ENCODE assay signal across 8 mouse cellular contexts in the genomic region with DNA sequence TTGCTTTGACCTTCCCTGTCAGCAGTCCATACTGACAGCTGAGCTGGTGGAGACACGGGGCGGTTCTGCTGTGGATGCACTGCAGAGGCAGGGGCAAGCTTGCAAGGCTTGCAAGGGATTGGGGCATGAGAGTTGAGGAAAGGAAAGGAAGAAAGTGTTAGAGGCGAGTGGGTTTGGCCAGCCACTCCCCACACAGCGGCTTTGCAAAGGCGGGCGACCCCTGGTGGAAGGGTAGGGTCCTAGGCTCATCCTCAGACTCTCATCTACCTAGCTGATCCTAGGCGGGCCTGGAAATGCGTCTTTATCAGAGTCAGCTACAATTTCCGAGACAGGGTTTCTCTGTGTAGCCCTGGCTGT. TPM values are rescaled to one million over a fixed set of nuclear protein-coding genes. Genes with fewer than 3 reads are reported as not detected.
DNase-seq lines count a peak whose midpoint lies in the region; ATAC-seq and TF ChIP-seq lines count a peak whose summit lies in the region.

No protein-coding gene starts in this region.

- H3K27me3 ChIP-seq in erythroblast, embryonic 14.5 days (ENCODE audit: control insufficient read depth) = peaks cover 35% of the 10 kb centered on the region
- H3K27me3 ChIP-seq in forebrain, postnatal 0 days (ENCODE audit: insufficient read depth, low read length) = no peaks in the 10 kb centered on the region
- peaks cover 38% of the 10 kb centered on the region for H3K27me3 ChIP-seq in hindbrain, embryonic 10.5 days (ENCODE audit: insufficient read depth, poor library complexity, severe bottlenecking)
- H3K27me3 ChIP-seq in liver, adult 2 months (ENCODE audit: control insufficient read depth, insufficient read depth, low read length) = no peaks in the 10 kb centered on the region

- no peak overlapping the region for H3K9ac ChIP-seq in forebrain, postnatal 0 days
- H3K9ac ChIP-seq in liver, adult 2 months (ENCODE audit: low read depth, low read length) = no peak overlapping the region

- no peak overlapping the region for H3K27ac ChIP-seq in forebrain, postnatal 0 days (ENCODE audit: low read depth, low read length)
- no peak overlapping the region for H3K27ac ChIP-seq in hindbrain, embryonic 10.5 days
- H3K27ac ChIP-seq in liver, adult 2 months (replicated peaks; ENCODE audit: insufficient read depth, low read depth, low read length) = no peak overlapping the region

- WGBS in forebrain, postnatal 0 days = 9% methylated on average over 9 of the region's 9 CpGs
- 4% methylated on average over 9 of the region's 9 CpGs for WGBS in hindbrain, embryonic 10.5 days
- WGBS in liver, adult 2 months = 13% methylated on average over 9 of the region's 9 CpGs

- no peaks in the 10 kb centered on the region; the same call in 1 of the 2 replicates for H3K79me2 ChIP-seq in liver, adult 2 months (ENCODE audit: control insufficient read depth, insufficient read depth, low read length)

- peaks cover 53% of the 10 kb centered on the region for H3K4me1 ChIP-seq in erythroblast, embryonic 14.5 days (ENCODE audit: control insufficient read depth)
- H3K4me1 ChIP-seq in forebrain, postnatal 0 days (ENCODE audit: insufficient read depth) = no peaks in the 10 kb centered on the region
- peaks cover 45% of the 10 kb centered on the region for H3K4me1 ChIP-seq in hindbrain, embryonic 10.5 days (replicated peaks)
- peaks cover 11% of the 10 kb centered on the region for H3K4me1 ChIP-seq in liver, adult 2 months (ENCODE audit: control insufficient read depth, insufficient read depth, low read length)

- peak; percentile 68 for TF ChIP-seq CTCF in forebrain, postnatal 0 days (IDR thresholded peaks at IDR 0.05; ENCODE audit: low read depth)
- TF ChIP-seq CTCF in liver, adult 2 months (IDR thresholded peaks at IDR 0.05; ENCODE audit: low read depth, low read length) = peak; percentile 80

- ATAC-seq in erythroblast, adult 5-6 weeks (replicated peaks; ENCODE audit: low FRiP score, poor library complexity, severe bottlenecking) = no peak
- ATAC-seq in forebrain, postnatal 0 days = no peak

- peak; percentile 87 for DNase-seq in adipocyte (ENCODE audit: low spot score)
- no peak for DNase-seq in forebrain, postnatal 0 days
- peak; percentile 82 for DNase-seq in hindbrain, embryonic 10.5 days (ENCODE audit: low spot score)
- DNase-seq in liver, adult 2 months (ENCODE audit: extremely low read depth, low read depth, low spot score) = no peak
- peak; percentile 50 to 80 for DNase-seq in natural killer cell, adult 2 months (ENCODE audit: low spot score in 2 of 2)
- DNase-seq in thymus, adult 18-20 months = peak; percentile 73 to 77

- H3K4me2 ChIP-seq in forebrain, postnatal 0 days (ENCODE audit: low read depth) = peak overlapping the region; percentile 19; the same call in 1 of the 2 replicates

- TF ChIP-seq POLR2A in liver, adult 2 months (IDR thresholded peaks at IDR 0.05; ENCODE audit: extremely low read depth, insufficient read depth, low read length) = no peak

- H3K4me3 ChIP-seq in erythroblast, embryonic 14.5 days (replicated peaks) = peak overlapping the region; percentile 5
- H3K4me3 ChIP-seq in forebrain, postnatal 0 days (ENCODE audit: low read depth, low read length) = no peak overlapping the region
- peak overlapping the region; percentile 32 for H3K4me3 ChIP-seq in hindbrain, embryonic 10.5 days
- no peak overlapping the region for H3K4me3 ChIP-seq in liver, adult 2 months (ENCODE audit: insufficient read depth, low read depth, low read length)

- H3K36me3 ChIP-seq in erythroblast, embryonic 14.5 days (ENCODE audit: control insufficient read depth) = peaks cover 16% of the 10 kb centered on the region
- H3K36me3 ChIP-seq in forebrain, postnatal 0 days (ENCODE audit: insufficient read depth) = no peaks in the 10 kb centered on the region
- H3K36me3 ChIP-seq in hindbrain, embryonic 10.5 days = no peaks in the 10 kb centered on the region
- H3K36me3 ChIP-seq in liver, adult 2 months (ENCODE audit: control insufficient read depth, insufficient read depth, low read length) = no peaks in the 10 kb centered on the region

- no peaks in the 10 kb centered on the region for H3K9me3 ChIP-seq in erythroblast, embryonic 14.5 days (ENCODE audit: control insufficient read depth, low read length)
- H3K9me3 ChIP-seq in forebrain, postnatal 0 days (ENCODE audit: low read length) = no peaks in the 10 kb centered on the region
- no peaks in the 10 kb centered on the region for H3K9me3 ChIP-seq in hindbrain, embryonic 10.5 days

RNA-seq across cellular contexts. Expression of gene Slc48a1, which starts 4.4 kb away (rescaled TPM):
- 32.7 and 39.5 TPM in 2 replicates for polyA plus RNA-seq in erythroblast, embryonic 14.5 days (2012)
- total RNA-seq in erythroblast, adult 5-6 weeks (2015; ENCODE audit: low replicate concordance) = 187 and 225 TPM in 2 replicates
- total RNA-seq in erythroblast, adult 5-6 weeks (2017; ENCODE audit: low replicate concordance) = 172 and 185 TPM in 2 replicates
- total RNA-seq in forebrain, postnatal 0 days (2014; rRNA removed) = 40.2 and 56.4 TPM in 2 replicates
- 123 and 135 TPM in 2 replicates for polyA plus RNA-seq in forebrain, postnatal 0 days (2015; fragmentation: Nextera tagmentation; extraction: Ambion mirVana)
- 28.8 and 31.3 TPM in 2 replicates for polyA plus RNA-seq in hindbrain, embryonic 10.5 days (2016; fragmentation: Nextera tagmentation; extraction: Ambion mirVana)
- 15.2 and 21.1 TPM in 2 replicates for total RNA-seq in liver, adult 2 months (2014; rRNA removed)
- 54.9 and 58.6 TPM in 2 replicates for polyA plus RNA-seq in liver, adult 2 months (2012; rRNA removed)

RNA-seq across cellular contexts. Expression of gene Rapgef3, which starts 15.0 kb away (rescaled TPM):
- polyA plus RNA-seq in erythroblast, embryonic 14.5 days (2012) = 0.04 TPM in 1 of 2 replicates, not detected in the other
- not detected in 2 replicates for total RNA-seq in erythroblast, adult 5-6 weeks (2015; ENCODE audit: low replicate concordance)
- total RNA-seq in erythroblast, adult 5-6 weeks (2017; ENCODE audit: low replicate concordance) = 2.3 and 2.6 TPM in 2 replicates
- total RNA-seq in forebrain, postnatal 0 days (2014; rRNA removed) = 16.6 and 22.0 TPM in 2 replicates
- 6.5 and 8.7 TPM in 2 replicates for polyA plus RNA-seq in forebrain, postnatal 0 days (2015; fragmentation: Nextera tagmentation; extraction: Ambion mirVana)
- polyA plus RNA-seq in hindbrain, embryonic 10.5 days (2016; fragmentation: Nextera tagmentation; extraction: Ambion mirVana) = 6.2 and 6.7 TPM in 2 replicates
- 1.8 and 3.2 TPM in 2 replicates for total RNA-seq in liver, adult 2 months (2014; rRNA removed)
- polyA plus RNA-seq in liver, adult 2 months (2012; rRNA removed) = 2.7 and 4.9 TPM in 2 replicates

RNA-seq across cellular contexts. Expression of gene Endou, which starts 51.6 kb away (rescaled TPM):
- polyA plus RNA-seq in erythroblast, embryonic 14.5 days (2012) = not detected in 2 replicates
- not detected in 2 replicates for total RNA-seq in erythroblast, adult 5-6 weeks (2015; ENCODE audit: low replicate concordance)
- total RNA-seq in erythroblast, adult 5-6 weeks (2017; ENCODE audit: low replicate concordance) = not detected in 2 replicates
- total RNA-seq in forebrain, postnatal 0 days (2014; rRNA removed) = 0.14 and 0.15 TPM in 2 replicates
- polyA plus RNA-seq in forebrain, postnatal 0 days (2015; fragmentation: Nextera tagmentation; extraction: Ambion mirVana) = 0.18 and 0.34 TPM in 2 replicates
- polyA plus RNA-seq in hindbrain, embryonic 10.5 days (2016; fragmentation: Nextera tagmentation; extraction: Ambion mirVana) = 0.07 and 0.08 TPM in 2 replicates
- total RNA-seq in liver, adult 2 months (2014; rRNA removed) = 0.47 and 0.55 TPM in 2 replicates
- 0.21 and 0.32 TPM in 2 replicates for polyA plus RNA-seq in liver, adult 2 months (2012; rRNA removed)

Comparison
In these comparisons a context has a peak if more than half of its experiments do, and no peak if none do; other contexts are left out.
1. H3K4me3 ChIP-seq: peak in erythroblast, embryonic 14.5 days (single experiment) and hindbrain, embryonic 10.5 days (single experiment); none in forebrain, postnatal 0 days (single experiment) and liver, adult 2 months (single experiment).
2. DNase-seq: peak in adipocyte (single experiment), hindbrain, embryonic 10.5 days (single experiment), natural killer cell, adult 2 months (2 of 2) and thymus, adult 18-20 months (2 of 2); none in forebrain, postnatal 0 days (single experiment) and liver, adult 2 months (single experiment).